Mouse (Mus musculus): ENCODE data around the gene Tmem121b. TPM values are rescaled to one million over a fixed set of nuclear protein-coding genes. Genes with fewer than 3 reads are reported as not detected.

Tmem121b gene
- polyA plus RNA-seq, 1 experiment from 2014 or later: 0.12 TPM

DNA sequence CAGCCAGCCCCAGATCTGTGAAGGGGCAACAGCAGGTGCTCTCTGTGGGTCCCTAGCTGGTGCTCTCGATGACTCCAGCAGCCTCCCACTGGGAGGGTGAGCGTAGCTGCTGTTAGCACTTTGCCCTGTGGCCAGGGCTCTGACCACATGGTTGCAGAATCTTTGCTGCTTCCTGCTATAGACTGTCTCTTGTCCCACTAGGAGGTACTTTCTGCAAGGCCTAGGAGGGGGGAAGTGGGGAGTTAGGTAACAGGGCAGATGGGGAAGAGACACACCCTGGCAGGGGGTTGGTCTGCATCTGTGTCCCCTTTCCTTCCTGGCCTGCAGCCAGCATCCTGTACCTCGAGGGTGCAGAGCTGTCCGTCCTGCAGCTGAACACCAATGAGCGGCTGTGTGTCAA, 20.2 kb downstream of the Tmem121b start:
- WGBS: 43% methylated on average over 5 of the region's 5 CpGs

DNA sequence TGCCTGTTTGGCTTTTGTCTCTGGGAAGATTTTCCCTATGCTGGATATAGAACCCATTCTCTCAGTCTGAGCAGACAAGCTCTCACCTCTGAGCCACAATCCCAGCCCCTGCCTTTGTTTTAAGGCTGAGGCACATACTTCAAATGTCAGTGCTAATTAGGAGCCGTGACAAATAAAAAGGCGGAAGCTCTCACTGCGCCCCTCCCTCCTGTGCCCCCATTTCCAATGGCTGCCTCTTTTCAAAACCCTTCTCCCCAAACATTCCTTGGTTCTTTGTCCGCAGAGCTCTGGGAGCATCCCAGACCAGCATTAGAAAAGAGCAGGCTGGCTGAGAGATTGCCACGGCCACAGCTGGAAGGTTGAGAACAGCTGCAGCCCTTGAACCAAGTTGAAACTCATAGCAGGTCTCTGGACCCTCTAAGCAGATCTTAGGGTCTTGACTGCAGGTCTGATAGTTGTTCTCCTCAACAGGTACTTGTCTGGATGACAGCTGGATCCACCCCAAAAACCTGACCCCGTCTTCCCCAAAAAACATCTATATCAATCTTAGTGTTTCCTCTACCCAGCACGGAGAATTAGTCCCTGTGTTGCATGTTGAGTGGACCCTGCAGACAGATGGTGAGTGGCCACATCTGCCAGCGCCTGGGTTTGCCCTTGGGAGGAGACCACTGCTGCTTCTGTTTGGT, 21.0 kb downstream of the Tmem121b start:
- 37% methylated on average over 8 of the region's 8 CpGs for WGBS
- Histone ChIP-seq H3K9me3 (no peaks in the 10 kb centered on the region), H3K27ac (no peak overlapping the region), H3K36me3 (no peaks in the 10 kb centered on the region), H3K9ac (no peak overlapping the region), H3K4me1 (no peaks in the 10 kb centered on the region), H3K4me2 (no peak overlapping the region), H3K4me3 (replicated peaks) (no peak overlapping the region), H3K27me3 (replicated peaks) (no peaks in the 10 kb centered on the region)
- ATAC-seq (ENCODE audit: insufficient read depth, low FRiP score, low read depth): no peak

More for the DNA sequence above, 20.2 kb downstream of the Tmem121b start:
- no peak overlapping the region for H3K9ac ChIP-seq
- no peak overlapping the region for H3K27ac ChIP-seq
- no peaks in the 10 kb centered on the region for H3K36me3 ChIP-seq
- no peaks in the 10 kb centered on the region for H3K9me3 ChIP-seq
- no peak overlapping the region for H3K4me3 ChIP-seq (replicated peaks)
- H3K4me1 ChIP-seq: no peaks in the 10 kb centered on the region
- H3K27me3 ChIP-seq (replicated peaks): no peaks in the 10 kb centered on the region
- H3K4me2 ChIP-seq: no peak overlapping the region
- no peak for ATAC-seq (ENCODE audit: insufficient read depth, low FRiP score, low read depth)

DNA sequence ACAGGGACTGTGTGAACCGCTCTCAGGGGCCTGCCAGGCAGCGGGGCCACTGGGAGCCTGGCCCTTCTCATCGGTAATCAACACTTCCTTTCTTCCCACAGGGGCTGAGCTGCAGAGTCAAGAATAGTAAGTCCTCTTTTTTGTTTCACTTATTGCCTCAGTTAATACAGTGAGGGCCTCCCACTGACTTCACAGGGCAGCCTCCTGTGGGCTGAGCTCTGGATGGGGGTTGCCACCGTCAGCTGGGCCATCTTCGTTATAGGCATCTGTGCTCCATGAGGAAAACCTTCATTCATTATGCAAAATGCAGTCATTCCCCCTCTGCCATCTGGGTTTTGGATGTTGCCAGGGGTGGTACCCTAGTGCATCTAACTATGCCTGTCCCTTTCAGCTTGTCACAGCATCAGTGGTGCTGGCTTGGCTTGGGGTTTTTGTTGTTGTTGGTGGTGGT, 21.6 kb downstream of the Tmem121b start:
- no peak overlapping the region for H3K27ac ChIP-seq
- no peaks in the 10 kb centered on the region for H3K4me1 ChIP-seq
- WGBS: 36% methylated on average over 5 of the region's 5 CpGs
- no peak for ATAC-seq (ENCODE audit: insufficient read depth, low FRiP score, low read depth)
- H3K4me3 ChIP-seq (replicated peaks): no peak overlapping the region
- H3K4me2 ChIP-seq: no peak overlapping the region
- no peaks in the 10 kb centered on the region for H3K36me3 ChIP-seq
- H3K9ac ChIP-seq: no peak overlapping the region
- H3K9me3 ChIP-seq: no peaks in the 10 kb centered on the region
- no peaks in the 10 kb centered on the region for H3K27me3 ChIP-seq (replicated peaks)

DNA sequence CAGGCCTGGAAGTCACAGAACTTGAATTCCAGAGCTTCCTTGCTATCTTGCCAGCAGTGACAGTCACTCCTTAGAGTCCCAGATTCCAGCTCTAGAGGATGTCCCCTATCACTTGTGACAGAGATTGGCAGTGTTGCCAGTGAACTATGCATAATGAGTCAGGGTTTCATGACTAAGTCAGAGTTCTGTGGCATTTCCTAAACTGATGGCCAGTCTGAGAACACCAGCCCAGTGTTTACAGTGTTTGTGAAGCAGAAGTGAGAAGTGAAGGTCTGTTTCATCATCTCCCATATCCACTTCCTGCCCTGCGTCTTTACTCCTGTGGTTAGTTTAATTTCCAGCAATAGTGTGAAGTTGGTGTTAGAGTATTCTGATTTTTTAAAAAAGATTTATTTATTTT, 22.9 kb downstream of the Tmem121b start:
- Histone ChIP-seq H3K4me3 (replicated peaks) (no peak overlapping the region), H3K9ac (no peak overlapping the region), H3K9me3 (no peaks in the 10 kb centered on the region), H3K27me3 (replicated peaks) (no peaks in the 10 kb centered on the region), H3K27ac (no peak overlapping the region), H3K36me3 (no peaks in the 10 kb centered on the region), H3K4me1 (no peaks in the 10 kb centered on the region), H3K4me2 (no peak overlapping the region)
- WGBS: 73% methylated on average over 1 of the region's 1 CpGs
- ATAC-seq (ENCODE audit: insufficient read depth, low FRiP score, low read depth): no peak

DNA sequence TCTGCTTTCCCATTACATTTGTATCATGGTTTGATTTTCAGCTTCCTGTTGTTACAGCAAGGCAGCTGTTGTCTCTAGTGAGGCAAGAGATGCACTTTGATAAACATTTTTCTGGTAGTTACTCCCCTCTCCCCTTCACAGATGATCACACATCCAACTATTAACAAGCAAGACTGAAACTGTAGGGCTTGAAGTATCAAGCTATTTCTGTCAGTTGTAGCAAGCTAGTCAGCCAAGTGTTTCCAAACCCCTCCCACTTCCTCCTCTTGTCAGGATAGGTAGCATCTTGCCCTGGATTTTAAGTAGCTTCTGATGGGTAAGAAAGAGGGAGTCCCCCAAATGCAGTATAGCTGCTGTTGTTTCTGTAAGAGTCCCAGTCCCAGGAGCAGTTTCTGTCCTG, 23.8 kb downstream of the Tmem121b start:
- H3K4me1 ChIP-seq: no peaks in the 10 kb centered on the region
- no peak overlapping the region for H3K27ac ChIP-seq
- no peaks in the 10 kb centered on the region for H3K9me3 ChIP-seq
- H3K4me3 ChIP-seq (replicated peaks): no peak overlapping the region
- H3K4me2 ChIP-seq: no peak overlapping the region
- H3K27me3 ChIP-seq (replicated peaks): peaks cover 3% of the 10 kb centered on the region; the same call in 1 of the 2 replicates
- no peak for ATAC-seq (ENCODE audit: insufficient read depth, low FRiP score, low read depth)
- H3K36me3 ChIP-seq: no peaks in the 10 kb centered on the region
- no peak overlapping the region for H3K9ac ChIP-seq

DNA sequence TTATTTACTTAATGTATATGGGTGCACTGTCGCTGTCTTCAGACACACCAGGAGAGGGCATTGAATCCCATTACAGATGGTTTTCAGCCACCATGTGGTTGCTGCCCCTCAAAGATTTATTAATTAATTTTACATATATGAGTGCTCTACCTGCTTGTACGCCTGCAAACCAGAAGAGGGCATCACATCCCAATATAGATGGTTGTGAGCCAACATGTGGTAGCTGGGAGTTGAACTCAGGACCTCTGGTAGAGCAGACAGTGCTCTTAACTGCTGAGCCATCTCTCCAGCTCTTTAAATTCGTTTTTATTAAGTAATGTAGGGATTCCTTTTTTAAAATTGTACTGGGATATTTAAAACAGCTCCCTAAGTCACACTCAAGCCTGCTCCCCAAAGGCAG, 24.3 kb downstream of the Tmem121b start:
- no peak overlapping the region for H3K4me2 ChIP-seq
- H3K27me3 ChIP-seq (replicated peaks): peaks cover 3% of the 10 kb centered on the region; the same call in 1 of the 2 replicates
- WGBS: 68% methylated on average over 3 of the region's 3 CpGs
- H3K4me3 ChIP-seq (replicated peaks): no peak overlapping the region
- H3K4me1 ChIP-seq: no peaks in the 10 kb centered on the region; the same call in 1 of the 2 replicates
- no peaks in the 10 kb centered on the region for H3K9me3 ChIP-seq
- ATAC-seq (ENCODE audit: insufficient read depth, low FRiP score, low read depth): no peak
- no peak overlapping the region for H3K27ac ChIP-seq
- H3K9ac ChIP-seq: no peak overlapping the region
- H3K36me3 ChIP-seq: no peaks in the 10 kb centered on the region

DNA sequence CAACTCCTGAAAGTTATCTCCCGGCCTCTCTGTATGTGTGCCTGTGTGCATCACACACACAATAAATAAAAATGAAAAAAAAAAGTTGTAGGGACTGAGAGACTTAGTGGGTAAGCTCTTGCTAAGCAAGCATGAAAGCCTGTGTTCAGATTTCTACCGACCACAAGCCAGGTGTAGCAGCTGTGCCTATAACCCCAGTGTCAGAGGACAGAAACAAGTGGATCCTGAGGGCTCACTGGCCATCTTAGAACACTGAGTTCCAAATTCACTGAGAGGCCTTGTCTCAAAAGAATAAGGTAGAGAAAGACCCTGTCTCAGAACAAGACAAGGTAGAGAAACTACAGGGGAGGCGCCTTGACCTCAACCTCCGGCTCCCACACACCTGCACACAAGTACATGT, 25.3 kb downstream of the Tmem121b start:
- no peak overlapping the region for H3K4me2 ChIP-seq
- no peak for ATAC-seq (ENCODE audit: insufficient read depth, low FRiP score, low read depth)
- peaks cover 10% of the 10 kb centered on the region for H3K4me1 ChIP-seq

DNA sequence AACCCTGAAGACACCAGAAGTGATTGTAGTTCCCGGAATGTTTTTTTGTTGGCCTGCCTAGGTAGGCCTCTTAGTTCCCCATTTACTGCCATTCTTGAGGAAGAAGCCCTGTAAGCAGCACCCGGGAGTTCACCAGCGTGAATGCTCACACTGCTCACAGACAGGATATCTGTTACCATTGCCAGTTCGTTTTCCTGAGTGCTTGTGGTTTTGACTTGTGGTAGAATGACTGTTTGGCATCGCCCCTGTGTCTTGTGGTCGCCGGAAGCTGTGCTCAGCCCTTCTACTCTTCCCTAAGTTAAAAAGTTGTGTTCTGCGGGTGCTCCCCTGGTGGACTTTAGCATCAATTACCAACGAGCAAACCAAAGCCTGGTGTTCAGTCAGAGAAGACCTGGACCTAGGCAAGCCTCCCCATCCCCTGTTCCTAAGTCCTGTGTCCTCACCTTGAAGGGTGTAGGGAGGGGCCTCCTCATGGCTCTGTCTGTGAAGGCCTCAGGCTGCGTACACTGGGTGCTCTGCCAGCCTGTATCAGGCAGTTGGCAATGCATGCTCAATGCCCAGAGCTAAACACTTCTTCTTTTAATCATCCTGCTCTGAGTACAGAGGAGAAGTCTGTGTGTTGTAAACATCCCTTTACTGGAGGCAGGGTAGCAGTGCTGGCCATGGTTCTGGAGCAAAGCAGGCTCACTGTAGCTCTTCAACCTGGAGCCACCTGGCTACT, 26.8 kb downstream of the Tmem121b start:
- no peak for ATAC-seq (ENCODE audit: insufficient read depth, low FRiP score, low read depth)
- H3K36me3 ChIP-seq: no peaks in the 10 kb centered on the region
- H3K27ac ChIP-seq: no peak overlapping the region
- H3K27me3 ChIP-seq (replicated peaks): peaks cover 11% of the 10 kb centered on the region
- H3K4me3 ChIP-seq (replicated peaks): no peak overlapping the region
- H3K9ac ChIP-seq: no peak overlapping the region
- 72% methylated on average over 10 of the region's 10 CpGs for WGBS
- H3K4me2 ChIP-seq: no peak overlapping the region
- peaks cover 11% of the 10 kb centered on the region for H3K4me1 ChIP-seq
- no peaks in the 10 kb centered on the region for H3K9me3 ChIP-seq

More for the DNA sequence above, 25.3 kb downstream of the Tmem121b start:
- H3K27me3 ChIP-seq (replicated peaks): peaks cover 9% of the 10 kb centered on the region
- no peaks in the 10 kb centered on the region for H3K36me3 ChIP-seq
- no peaks in the 10 kb centered on the region for H3K9me3 ChIP-seq
- 91% methylated on average over 4 of the region's 4 CpGs for WGBS
- no peak overlapping the region for H3K27ac ChIP-seq
- no peak overlapping the region for H3K4me3 ChIP-seq (replicated peaks)
- no peak overlapping the region for H3K9ac ChIP-seq

DNA sequence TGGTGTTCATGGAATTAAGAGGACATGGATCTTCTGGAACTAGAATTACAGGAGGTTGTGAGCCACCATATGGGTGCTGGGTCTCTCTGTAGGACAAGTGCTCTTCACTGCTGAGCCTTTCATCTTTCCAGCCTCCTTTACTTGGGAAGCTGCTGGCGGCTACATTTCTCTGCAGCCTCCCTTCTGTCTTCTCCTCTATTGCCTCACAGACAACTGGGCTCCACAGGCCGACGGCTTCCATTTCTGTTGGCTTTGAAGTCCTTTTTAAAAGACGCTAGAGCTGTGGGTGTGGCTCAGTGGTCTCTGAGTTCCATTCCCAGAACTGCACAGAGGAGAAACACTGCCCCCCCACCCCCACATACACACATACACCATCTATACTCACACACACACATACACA, 28.2 kb downstream of the Tmem121b start:
- no peak overlapping the region for H3K27ac ChIP-seq
- no peak overlapping the region for H3K9ac ChIP-seq
- H3K27me3 ChIP-seq (replicated peaks): peaks cover 17% of the 10 kb centered on the region
- no peak overlapping the region for H3K4me3 ChIP-seq (replicated peaks)
- no peak overlapping the region for H3K4me2 ChIP-seq
- 44% methylated on average over 4 of the region's 4 CpGs for WGBS
- no peak for ATAC-seq (ENCODE audit: insufficient read depth, low FRiP score, low read depth)
- no peaks in the 10 kb centered on the region for H3K36me3 ChIP-seq
- H3K4me1 ChIP-seq: peaks cover 11% of the 10 kb centered on the region
- no peaks in the 10 kb centered on the region for H3K9me3 ChIP-seq

DNA sequence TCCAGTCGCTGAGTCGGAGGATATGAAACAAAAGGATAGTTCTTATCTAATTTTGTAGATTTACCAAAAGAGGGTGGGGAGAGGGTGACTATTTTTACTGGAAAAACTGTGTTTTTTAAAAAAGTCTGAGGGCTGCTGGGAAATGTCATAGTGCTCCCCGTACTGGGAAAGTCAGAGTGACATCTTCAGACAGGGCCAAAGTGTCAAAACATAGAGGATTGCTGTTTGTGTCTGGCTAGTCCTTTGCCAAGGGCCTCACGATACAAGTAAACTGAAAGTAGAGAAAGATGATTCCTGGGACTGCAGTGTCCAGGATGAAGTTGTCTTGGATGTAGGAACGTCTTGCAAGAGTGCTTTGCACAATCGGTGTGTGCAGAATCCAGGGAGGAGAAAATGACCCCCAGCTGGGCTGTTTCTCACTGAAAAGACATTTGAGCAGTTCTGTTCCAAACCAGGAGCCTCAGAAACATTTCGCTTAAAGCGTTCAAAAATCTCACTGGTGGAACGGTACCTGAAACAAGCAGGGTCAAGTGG, 29.1 kb downstream of the Tmem121b start:
- peak overlapping the region; percentile 71 for H3K4me3 ChIP-seq (replicated peaks)
- peak overlapping the region; percentile 76 for H3K4me2 ChIP-seq
- H3K27ac ChIP-seq: no peak overlapping the region
- peaks cover 11% of the 10 kb centered on the region for H3K4me1 ChIP-seq
- WGBS: 42% methylated on average over 9 of the region's 9 CpGs
- ATAC-seq (ENCODE audit: insufficient read depth, low FRiP score, low read depth): no peak
- no peaks in the 10 kb centered on the region for H3K9me3 ChIP-seq
- H3K36me3 ChIP-seq: no peaks in the 10 kb centered on the region
- H3K9ac ChIP-seq: no peak overlapping the region
- peaks cover 17% of the 10 kb centered on the region for H3K27me3 ChIP-seq (replicated peaks)

DNA sequence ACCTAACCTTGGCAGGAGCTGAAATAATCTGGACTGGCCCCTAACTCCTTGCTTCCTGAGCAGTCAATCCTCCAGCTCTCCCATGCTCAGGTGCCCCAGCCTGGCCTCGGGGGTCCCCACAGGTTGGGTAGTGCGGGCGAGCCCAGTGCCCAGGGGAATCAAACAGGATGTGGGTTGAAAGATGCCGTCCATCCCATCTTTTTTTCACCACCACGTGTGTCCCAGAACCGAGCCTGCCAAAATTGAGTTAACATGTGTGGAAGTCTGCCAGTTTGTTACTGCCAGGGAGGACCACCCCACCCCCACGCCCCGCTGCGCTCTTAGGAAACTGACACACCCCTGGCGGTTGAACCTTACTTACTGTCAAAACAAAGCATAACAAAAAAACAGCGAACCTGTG, 29.7 kb downstream of the Tmem121b start:
- H3K4me1 ChIP-seq: peaks cover 11% of the 10 kb centered on the region
- H3K9ac ChIP-seq: 0 out of 2 replicates have a peak overlapping the region, but pooled peaks have one; percentile 23
- 6% methylated on average over 11 of the region's 11 CpGs for WGBS
- peaks cover 17% of the 10 kb centered on the region for H3K27me3 ChIP-seq (replicated peaks)
- H3K9me3 ChIP-seq: no peaks in the 10 kb centered on the region
- no peak for ATAC-seq (ENCODE audit: insufficient read depth, low FRiP score, low read depth)
- no peaks in the 10 kb centered on the region for H3K36me3 ChIP-seq
- peak overlapping the region; percentile 71 for H3K4me3 ChIP-seq (replicated peaks)
- H3K27ac ChIP-seq: no peak overlapping the region
- H3K4me2 ChIP-seq: peak overlapping the region; percentile 76

Data from stomach, embryonic 15.5 days (tissue).